In genomic region chr12:65172959-65173358, GRCm38 (mm10) we compare ENCODE assay signal across 8 mouse cellular contexts. TPM values are rescaled to one million over a fixed set of nuclear protein-coding genes. Genes with fewer than 3 reads are reported as not detected.
DNase-seq lines count a peak whose midpoint lies in the region; ATAC-seq and TF ChIP-seq lines count a peak whose summit lies in the region.
"Not testable (repeated sequence)": the region's sequence is repeated elsewhere in the genome, so short reads cannot be mapped to it uniquely, and the experiment has no call there.

No protein-coding gene starts in this region.

- CTCF ChIA-PET in Patski (lab: Charles Lee) = interaction anchor here (0.7 kb wide), 1 partner anchor 100 kb away, joined by 3 read pairs; no protein-coding TSS in a partner anchor

- not testable (repeated sequence) for H3K9me3 ChIP-seq in embryonic facial prominence, embryonic 10.5 days; intestine, embryonic 16.5 days (ENCODE audit: control insufficient read depth, low read length)

- in situ Hi-C loops in Patski (cut with MboI; ENCODE audit: low pct_unique_long_range_greater_than_20kb) = not testable (repeated sequence)

- intact Hi-C loops in gastrocnemius, postnatal 36 days (cut with DNase I) = not testable (repeated sequence)
- intact Hi-C loops in left cerebral cortex, adult 2 months (cut with DNase I) = loop anchor here (1.0 kb wide), 1 partner anchor 98 kb away; the partner anchor contains the start of gene Fancm

- TF ChIP-seq POLR2A in thymus, adult 2 months (IDR thresholded peaks at IDR 0.05; ENCODE audit: control insufficient read depth, extremely low read depth, insufficient read depth, low read length, poor library complexity) = not testable (repeated sequence)

- not testable (repeated sequence) for DNase-seq in Patski (ENCODE audit: low read depth, low spot score)
- DNase-seq in embryonic facial prominence, embryonic 10.5 days (ENCODE audit: low spot score) = peak; percentile 40
- DNase-seq in gastrocnemius, postnatal 36 days = peak; percentile 8 to 26
- peak; percentile 40 to 47 for DNase-seq in left cerebral cortex, adult 2 months (ENCODE audit: extremely low spot score in 1 of 2, low spot score in 2 of 2)
- DNase-seq in lung, postnatal 10 days = peak; percentile 68
- DNase-seq in ovary, postnatal 36 days (ENCODE audit: low spot score) = peak; percentile 40
- peak; percentile 73 for DNase-seq in thymus, adult 2 months

- H3K36me3 ChIP-seq in embryonic facial prominence, embryonic 10.5 days (replicated peaks); intestine, embryonic 16.5 days (ENCODE audit: control insufficient read depth, insufficient read depth, low read length); thymus, adult 2 months (ENCODE audit: control insufficient read depth, insufficient read depth, low read length): not testable (repeated sequence)

- H3K27me3 ChIP-seq in Patski; embryonic facial prominence, embryonic 10.5 days (replicated peaks; ENCODE audit: low read depth, poor library complexity, severe bottlenecking); intestine, embryonic 16.5 days (replicated peaks; ENCODE audit: control insufficient read depth, insufficient read depth, low read length); thymus, adult 2 months (ENCODE audit: control insufficient read depth, insufficient read depth, low read length): not testable (repeated sequence)

- H3K4me2 ChIP-seq in intestine, embryonic 16.5 days (ENCODE audit: low read depth, low read length) = peak overlapping the region; percentile 36

- peak overlapping the region; percentile 94 for H3K27ac ChIP-seq in embryonic facial prominence, embryonic 10.5 days (replicated peaks)
- peak overlapping the region; percentile 94 for H3K27ac ChIP-seq in intestine, embryonic 16.5 days (ENCODE audit: low read length)
- peak overlapping the region; percentile 95 for H3K27ac ChIP-seq in left cerebral cortex, adult 2 months
- peak overlapping the region; percentile 57; the same call in 1 of the 2 replicates for H3K27ac ChIP-seq in thymus, adult 2 months (ENCODE audit: control insufficient read depth, insufficient read depth, low read length)

- peak overlapping the region; percentile 85; the same call in 1 of the 2 replicates for H3K9ac ChIP-seq in intestine, embryonic 16.5 days (ENCODE audit: low read depth, low read length)

- POLR2A ChIA-PET in Patski (lab: Charles Lee) = interaction anchor here (0.7 kb wide), 1 partner anchor 81 kb away, joined by 5 read pairs; no protein-coding TSS in a partner anchor

- peak overlapping the region; percentile 80 for H3K4me3 ChIP-seq in embryonic facial prominence, embryonic 10.5 days
- H3K4me3 ChIP-seq in intestine, embryonic 16.5 days (ENCODE audit: low read length) = peak overlapping the region; percentile 90
- peak overlapping the region; percentile 56 for H3K4me3 ChIP-seq in left cerebral cortex, adult 2 months
- peak overlapping the region; percentile 20 for H3K4me3 ChIP-seq in thymus, adult 2 months (ENCODE audit: control insufficient read depth, insufficient read depth, low read length)

- H3K4me1 ChIP-seq in embryonic facial prominence, embryonic 10.5 days = peaks cover 14% of the 10 kb centered on the region
- H3K4me1 ChIP-seq in intestine, embryonic 16.5 days (ENCODE audit: control insufficient read depth, insufficient read depth, low read length) = peaks cover 10% of the 10 kb centered on the region
- not testable (repeated sequence) for H3K4me1 ChIP-seq in thymus, adult 2 months (replicated peaks; ENCODE audit: control insufficient read depth, insufficient read depth, low read length)

- ATAC-seq in Patski = peak; percentile 26
- ATAC-seq in intestine, embryonic 16.5 days = peak; percentile 65

- TF ChIP-seq CTCF in Patski (IDR thresholded peaks at IDR 0.05) = peak; percentile 91
- peak; percentile 66 for TF ChIP-seq CTCF in left cerebral cortex, adult 2 months (IDR thresholded peaks at IDR 0.05)
- TF ChIP-seq CTCF in thymus, adult 2 months (IDR thresholded peaks at IDR 0.05; ENCODE audit: borderline replicate concordance, control insufficient read depth, extremely low read depth, insufficient read depth, low read length, poor library complexity) = not testable (repeated sequence)

- 33% methylated on average over 8 of the region's 8 CpGs for WGBS in embryonic facial prominence, embryonic 10.5 days
- WGBS in intestine, embryonic 16.5 days = 24% methylated on average over 8 of the region's 8 CpGs
- WGBS in thymus, adult 2 months = 13% methylated on average over 8 of the region's 8 CpGs

RNA-seq across cellular contexts. Expression of gene Mis18bp1, which starts 0.6 kb away (rescaled TPM):
- 9.0 TPM for polyA plus RNA-seq in Patski (2021)
- polyA plus RNA-seq in embryonic facial prominence, embryonic 10.5 days (2016; fragmentation: Nextera tagmentation; extraction: Ambion mirVana) = 85.5 and 87.5 TPM in 2 replicates
- total RNA-seq in gastrocnemius, postnatal 36 days (2021) = under 1 TPM; 0.46 to 0.49 TPM
- polyA plus RNA-seq in intestine, embryonic 16.5 days (2015; fragmentation: Nextera tagmentation; extraction: Ambion mirVana) = 31.8 and 37.5 TPM in 2 replicates
- total RNA-seq in left cerebral cortex, adult 2 months (2021) = under 1 TPM; 0.19 to 0.48 TPM
- polyA plus RNA-seq in thymus, adult 2 months (2012; rRNA removed) = 3.8 and 4.2 TPM in 2 replicates

RNA-seq across cellular contexts. Expression of gene Wdr20rt, which starts 52.4 kb away (rescaled TPM):
- 0.08 TPM for polyA plus RNA-seq in Patski (2021)
- not detected in 2 replicates for polyA plus RNA-seq in embryonic facial prominence, embryonic 10.5 days (2016; fragmentation: Nextera tagmentation; extraction: Ambion mirVana)
- total RNA-seq in gastrocnemius, postnatal 36 days (2021) = not detected
- not detected in 2 replicates for polyA plus RNA-seq in intestine, embryonic 16.5 days (2015; fragmentation: Nextera tagmentation; extraction: Ambion mirVana)
- total RNA-seq in left cerebral cortex, adult 2 months (2021) = not detected
- not detected in 2 replicates for polyA plus RNA-seq in thymus, adult 2 months (2012; rRNA removed)

Comparison
In these comparisons a context has a peak if more than half of its experiments do, and no peak if none do; other contexts are left out.
1. H3K4me3 ChIP-seq: peak in every context shown above with its lines; median percentile 90 in intestine, embryonic 16.5 days; 80 in embryonic facial prominence, embryonic 10.5 days; 56 in left cerebral cortex, adult 2 months; 20 in thymus, adult 2 months.